Mouse (Mus musculus) gastrocnemius, adult 18-20 months (tissue): ENCODE results near the gene E030030I06Rik. TPM values are rescaled to one million over a fixed set of nuclear protein-coding genes. Genes with fewer than 3 reads are reported as not detected.
"Not testable (repeated sequence)": the region's sequence is repeated elsewhere in the genome, so short reads cannot be mapped to it uniquely, and the experiment has no call there.

Experiments
- DNase-seq: peaks from one replicate; pipeline ENCODE4 v3.0.0; 2021; ENCODE audit warnings: low spot score
- total RNA-seq, 2 experiments: library from RNA; stranded (reverse); gene quantifications; 2 replicates each; pipeline ENCODE4 v1.2.3; 2021

Gene E030030I06Rik
- total RNA-seq, 2 experiments from 2014 or later, result 0.64 to 1.1 TPM

DNA sequence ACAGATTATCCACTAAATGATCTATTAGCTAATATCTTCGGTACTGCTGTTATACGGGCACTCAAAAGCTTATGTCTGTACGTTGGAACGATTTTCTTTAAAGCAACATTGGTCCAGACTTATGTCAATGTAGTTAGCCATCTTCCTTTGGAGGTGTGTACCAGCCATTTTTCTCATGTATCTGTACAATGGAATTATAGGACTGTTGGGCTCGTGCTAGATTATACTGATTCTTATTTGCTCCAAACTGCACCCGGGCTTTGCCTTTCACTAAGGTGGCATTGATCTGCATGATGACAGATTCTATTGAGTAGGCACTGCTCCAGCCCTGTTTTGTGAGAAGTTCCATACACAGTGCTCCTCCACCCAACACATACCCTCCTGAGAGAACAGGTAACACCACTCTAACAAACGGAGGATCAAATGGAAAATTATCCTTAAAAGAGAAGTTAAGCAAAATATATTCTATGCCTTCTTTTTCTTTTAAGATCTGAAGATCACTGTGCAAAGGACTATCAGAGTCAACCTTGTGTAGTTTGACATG is 4.1 kb upstream of the E030030I06Rik start:
- not testable (repeated sequence) for DNase-seq

GRCm38 (mm10) chr10:22151863-22152640 is 3.0 kb upstream of the E030030I06Rik start:
- DNase-seq, result not testable (repeated sequence)

DNA sequence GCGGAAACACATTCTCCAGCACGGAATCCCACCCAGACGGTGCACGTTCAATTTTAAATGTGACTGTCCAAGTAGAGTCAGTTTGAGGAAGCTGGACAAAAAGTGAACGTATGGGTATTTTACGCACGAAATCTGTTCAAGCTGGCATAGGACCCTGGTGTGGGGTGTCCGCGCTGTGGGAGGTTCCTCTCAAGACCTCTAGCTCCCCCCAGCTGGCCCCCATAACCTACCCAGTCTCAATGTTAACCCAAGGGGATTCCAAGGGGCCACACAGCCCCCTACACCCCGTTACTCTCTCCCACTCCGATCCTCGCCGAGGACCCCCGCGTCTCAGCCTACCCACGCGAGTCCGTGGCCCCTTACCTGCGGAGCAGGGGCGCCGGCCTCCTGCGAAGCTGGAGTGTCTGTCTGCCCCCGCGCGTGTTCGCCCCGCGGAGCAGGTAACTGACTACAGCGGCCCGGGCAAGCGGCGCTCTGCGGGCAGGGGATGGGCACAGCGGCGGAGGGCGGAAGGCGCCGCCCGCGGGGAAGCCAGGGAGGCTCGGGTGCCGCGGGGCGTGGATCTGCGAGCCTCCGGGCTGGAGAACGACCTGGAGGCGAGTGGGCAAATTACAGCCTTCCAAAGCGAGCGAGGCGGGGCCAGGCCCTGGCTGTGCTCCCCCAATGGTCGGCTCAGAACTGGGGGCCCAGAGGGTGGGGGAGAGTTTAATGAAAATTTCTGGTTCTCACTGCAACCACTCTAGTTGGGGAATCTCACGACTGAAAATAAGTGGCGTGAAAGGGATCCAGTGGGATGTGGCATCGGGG is 2.2 kb upstream of the E030030I06Rik start:
- not testable (repeated sequence) for DNase-seq

DNA sequence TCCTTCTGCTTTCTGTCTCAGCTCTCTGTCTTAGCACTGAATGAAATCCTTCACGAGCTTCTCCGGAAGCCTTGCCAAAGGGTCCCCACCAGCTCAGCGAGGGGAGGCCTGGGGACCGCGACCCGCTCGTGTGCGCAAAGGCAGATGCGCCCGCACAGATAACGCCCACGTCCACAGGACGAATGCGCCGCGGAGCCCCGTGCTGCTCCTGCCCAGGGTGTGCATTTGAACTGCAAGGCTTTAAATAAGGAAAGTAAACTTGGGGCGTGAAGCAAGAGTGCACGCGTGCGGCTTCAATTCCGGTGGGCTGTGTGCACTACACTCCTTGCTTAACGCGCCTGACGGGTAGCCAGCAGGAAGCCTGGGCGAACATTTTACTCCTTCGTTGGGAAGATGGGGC is 1.5 kb upstream of the E030030I06Rik start:
- no peak for DNase-seq

DNA sequence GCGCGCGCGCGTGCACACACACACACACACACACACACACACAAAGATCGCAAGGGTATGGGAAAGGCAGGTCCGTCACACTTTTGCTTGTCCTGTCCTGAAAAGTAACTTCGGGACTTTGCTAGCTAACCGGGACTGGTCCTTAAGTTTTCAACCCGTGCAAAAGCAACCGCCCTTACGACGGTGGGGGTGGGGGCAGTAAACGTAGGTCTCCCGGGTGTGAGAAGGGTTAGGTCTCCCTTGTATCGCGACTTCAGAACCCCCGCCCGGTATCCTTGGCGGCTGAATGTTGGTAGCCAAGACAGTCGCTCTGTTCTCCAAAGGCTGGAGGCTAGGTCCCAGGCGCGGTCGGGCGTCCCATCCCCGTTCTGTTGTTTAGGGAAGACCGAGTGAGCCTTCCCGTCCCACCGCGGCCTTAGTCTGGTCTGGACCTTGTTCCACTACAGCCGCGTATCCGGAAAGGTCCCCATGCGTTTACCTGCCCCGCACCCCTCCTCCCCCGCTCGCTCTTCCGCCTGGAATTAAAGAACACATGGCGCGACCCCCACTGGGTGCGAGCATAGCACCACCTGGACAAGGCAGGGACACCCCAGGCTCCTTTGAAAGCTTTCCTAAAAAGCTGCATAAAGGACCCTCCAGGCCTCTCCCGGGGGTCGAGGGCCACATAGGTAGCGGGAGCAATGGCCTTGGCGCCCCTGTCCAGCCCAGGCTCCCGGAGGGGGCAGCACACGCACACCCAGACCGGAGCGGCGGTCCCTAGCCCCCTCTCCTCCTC is 808 bp upstream of the E030030I06Rik start:
- no peak for DNase-seq

GRCm38 (mm10) chr10:22148441-22149072 is 513 bp downstream of the E030030I06Rik start:
- DNase-seq, result peak; percentile 67

DNA sequence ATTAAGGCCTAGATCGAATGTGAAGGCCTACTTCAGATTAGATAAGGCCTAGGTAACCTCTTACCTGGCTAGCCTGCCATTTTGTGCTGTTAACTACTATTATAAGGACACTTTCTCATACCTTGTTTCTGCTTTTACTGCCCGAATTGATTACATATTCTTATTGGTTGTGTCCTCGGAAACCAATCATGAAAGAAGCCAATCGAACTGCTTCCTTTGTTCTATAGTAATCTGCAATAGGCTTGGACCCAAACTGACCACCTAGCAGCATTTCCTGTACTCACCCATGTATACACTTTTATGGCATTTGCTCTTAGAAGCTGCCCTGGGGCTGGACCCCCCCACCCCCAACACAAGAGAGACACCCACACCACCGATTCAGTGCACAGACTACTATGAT is 6.1 kb downstream of the E030030I06Rik start:
- DNase-seq, result no peak

DNA sequence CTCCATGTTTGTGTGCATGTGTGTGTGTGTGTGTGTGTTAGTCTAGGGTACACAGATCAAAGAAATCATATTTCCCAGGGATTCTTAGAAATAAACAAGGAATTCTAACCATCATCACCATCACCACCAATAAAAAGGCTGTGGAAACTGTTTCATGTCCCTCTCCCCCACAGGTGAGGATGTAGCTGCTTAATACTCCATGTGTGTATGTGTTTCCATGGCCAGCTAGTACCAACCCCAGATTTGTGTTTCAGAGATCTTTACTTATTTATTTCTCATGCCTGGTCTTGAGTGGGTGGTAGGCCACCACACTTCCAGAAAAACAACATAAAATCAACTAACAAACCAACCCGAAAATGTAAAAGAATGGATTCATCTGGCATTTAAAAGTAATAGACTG is 6.9 kb downstream of the E030030I06Rik start:
- DNase-seq, result not testable (repeated sequence)

DNA sequence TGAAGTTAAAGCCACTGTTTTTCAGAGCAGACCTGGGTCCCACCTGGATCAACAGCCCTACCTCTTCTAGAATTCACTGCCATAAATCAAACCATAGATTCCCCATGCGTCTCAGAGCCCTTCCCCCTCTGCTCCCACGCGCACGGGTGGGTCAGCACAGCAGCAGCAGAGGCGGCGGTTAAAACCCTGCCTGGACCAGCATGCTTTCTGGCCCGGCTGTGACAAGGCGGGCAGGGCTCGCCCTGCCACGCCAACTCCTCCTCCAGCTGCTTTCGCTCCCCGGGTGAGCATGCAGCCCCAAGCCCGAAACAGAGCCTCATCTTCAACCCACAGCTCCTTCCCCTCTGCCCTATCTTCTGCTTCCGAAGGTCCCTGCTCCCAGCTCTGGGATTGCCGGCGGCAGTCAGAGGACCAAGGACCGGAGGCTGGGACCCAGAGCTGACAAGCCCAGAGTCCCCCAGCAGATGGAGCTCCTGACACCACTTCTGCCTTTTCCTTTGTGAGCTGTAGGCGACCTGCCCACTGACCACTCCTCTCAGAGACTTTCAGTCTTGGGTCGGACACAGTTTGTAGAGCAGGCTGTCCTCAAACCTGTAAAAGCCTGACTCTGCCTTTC is 8.3 kb downstream of the E030030I06Rik start:
- DNase-seq, result peak; percentile 72

DNA sequence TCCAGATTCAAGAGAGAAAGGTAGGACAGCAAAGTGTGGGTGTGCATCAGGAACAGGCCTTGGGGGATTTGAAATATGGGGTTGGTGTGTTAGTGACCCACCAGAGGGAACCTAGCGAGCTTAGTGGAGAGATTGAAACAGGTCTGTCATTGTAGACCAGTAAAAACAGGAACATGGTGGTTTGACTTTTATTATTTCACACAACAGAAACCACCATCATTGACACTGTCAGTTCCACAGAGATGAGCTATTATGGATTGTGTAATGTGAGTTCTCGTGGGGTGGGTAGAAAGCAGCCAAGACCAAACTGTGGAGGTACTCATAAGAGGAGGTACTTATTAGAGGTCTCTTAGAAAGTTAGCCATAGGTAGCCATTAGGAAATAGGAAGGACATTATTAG is 74.5 kb downstream of the E030030I06Rik start:
- no peak for DNase-seq

- no peak for DNase-seq
These were observed 76.3 kb downstream of the E030030I06Rik start for GRCm38 (mm10) chr10:22072739-22073138.

GRCm38 (mm10) chr10:22070576-22070975 is 78.5 kb downstream of the E030030I06Rik start:
- DNase-seq, result no peak

GRCm38 (mm10) chr10:22070168-22070567 is 78.9 kb downstream of the E030030I06Rik start:
- DNase-seq, result no peak

GRCm38 (mm10) chr10:22067979-22068378 is 81.1 kb downstream of the E030030I06Rik start, which contains the start of gene 4930444G20Rik:
Gene 4930444G20Rik, minus strand, starts transcription at chr10:22068079.
- DNase-seq, result not testable (repeated sequence)

Other genes with a start within 250 kb of the E030030I06Rik start
- not detected for gene 4930444G20Rik, start 81.2 kb downstream of the E030030I06Rik start, total RNA-seq
- under 1 TPM in 1 of 2 experiments, not detected in 1; 0.14 TPM for gene Raet1e, start 9.3 kb upstream of the E030030I06Rik start, total RNA-seq
- not detected for gene H60b, start 9.3 kb upstream of the E030030I06Rik start, total RNA-seq
- gene Raet1d, start 211.3 kb upstream of the E030030I06Rik start, total RNA-seq, result not detected